Mouse (Mus musculus) midbrain, embryonic 13.5 days (tissue): ENCODE data around the gene Fads2. TPM values are rescaled to one million over a fixed set of nuclear protein-coding genes. Genes with fewer than 3 reads are reported as not detected.
A peak's percentile ranks its signal among the peaks of the same experiment; 100 is the strongest.
"Not testable (repeated sequence)": the region's sequence is repeated elsewhere in the genome, so short reads cannot be mapped to it uniquely, and the experiment has no call there.

Source experiments
- ATAC-seq: fragments of 200-750 bp; cut with Nextera tagmentation; 2 replicates; pipeline ENCODE4 v1.8.0; 2017; ENCODE audit warnings: mild to moderate bottlenecking, moderate TSS enrichment, moderate library complexity
- H3K27ac ChIP-seq: fragments of 300-500 bp; sonication (generic); 2 replicates; pipeline ENCODE4 v1.5.1; 2015; ENCODE audit warnings: inconsistent platforms, mild to moderate bottlenecking, moderate library complexity
- H3K27me3 ChIP-seq: fragments of 300-500 bp; sonication (generic); 2 replicates; pipeline ENCODE4 v1.6.1; 2015; ENCODE audit warnings: mild to moderate bottlenecking, inconsistent platforms
- H3K36me3 ChIP-seq: fragments of 300-500 bp; sonication (generic); 2 replicates; pipeline ENCODE4 v1.6.1; 2015; ENCODE audit warnings: mild to moderate bottlenecking, inconsistent platforms
- H3K4me1 ChIP-seq: fragments of 300-500 bp; sonication (generic); replicated peaks from 2 replicates; pipeline ENCODE4 v1.6.1; 2015; ENCODE audit warnings: inconsistent platforms
- H3K4me2 ChIP-seq: fragments of 300-500 bp; sonication (generic); replicated peaks from 2 replicates; pipeline ENCODE4 v1.6.1; 2015; ENCODE audit warnings: moderate library complexity, mild to moderate bottlenecking, inconsistent platforms
- H3K4me3 ChIP-seq: fragments of 300-500 bp; sonication (generic); replicated peaks from 2 replicates; pipeline ENCODE4 v1.5.1; 2015; ENCODE audit warnings: mild to moderate bottlenecking, inconsistent platforms
- H3K9ac ChIP-seq: fragments of 300-500 bp; sonication (generic); replicated peaks from 2 replicates; pipeline ENCODE4 v1.6.1; 2015; ENCODE audit warnings: mild to moderate bottlenecking, inconsistent platforms
- H3K9me3 ChIP-seq: fragments of 300-500 bp; sonication (generic); 2 replicates; pipeline ENCODE4 v1.6.1; 2016; ENCODE audit warnings: mild to moderate bottlenecking, inconsistent platforms
- WGBS: fragments of 180-500 bp; shearing (Covaris S2); methylation state at CpG from one replicate; pipeline ENCODE4 v1.1.7; 2015; 5-methylcytosine and 5-hydroxymethylcytosine counted together
- polyA plus RNA-seq: library from polyadenylated mRNA; unstranded; fragments of >200 nt; fragmentation: Nextera tagmentation; extraction: Ambion mirVana; gene quantifications from 2 replicates; pipeline ENCODE4 v1.2.1, GENCODE M21; 2015

Fads2 gene
- polyA plus RNA-seq, result 169 and 173 TPM in 2 replicates

- no peaks in the 10 kb centered on the region for H3K27me3 ChIP-seq
- peak within 1 kb of the TSS; percentile 86 for H3K4me3 ChIP-seq
- H3K4me2 ChIP-seq, result peak within 1 kb of the TSS; percentile 93
- peaks cover 5% of the 10 kb centered on the region for H3K36me3 ChIP-seq
- WGBS, result under 1% methylated on average over 52 of the region's 57 CpGs
- peak; percentile 97 for ATAC-seq
- peaks cover 50% of the 10 kb centered on the region for H3K4me1 ChIP-seq
- H3K9me3 ChIP-seq, result no peaks in the 10 kb centered on the region
- peak within 1 kb of the TSS; percentile 99 for H3K27ac ChIP-seq
- H3K9ac ChIP-seq, result peak within 1 kb of the TSS; percentile 93
Observed at GRCm38 (mm10) chr19:10101341-10102053, at the start of gene Fads2. TSS of gene Fads2 (minus strand) at chr19:10101746.

- WGBS, result 80% methylated on average over 3 of the region's 3 CpGs
- no peak overlapping the region for H3K9ac ChIP-seq
- no peak overlapping the region for H3K4me3 ChIP-seq
- no peaks in the 10 kb centered on the region for H3K27me3 ChIP-seq
- no peak overlapping the region for H3K4me2 ChIP-seq
- no peaks in the 10 kb centered on the region for H3K36me3 ChIP-seq
- no peak overlapping the region for H3K27ac ChIP-seq
- H3K4me1 ChIP-seq, result no peaks in the 10 kb centered on the region
- peaks cover 4% of the 10 kb centered on the region for H3K9me3 ChIP-seq
- ATAC-seq, result no peak
Observed at GRCm38 (mm10) chr19:10149189-10149588, 47.6 kb upstream of the Fads2 start.

DNA sequence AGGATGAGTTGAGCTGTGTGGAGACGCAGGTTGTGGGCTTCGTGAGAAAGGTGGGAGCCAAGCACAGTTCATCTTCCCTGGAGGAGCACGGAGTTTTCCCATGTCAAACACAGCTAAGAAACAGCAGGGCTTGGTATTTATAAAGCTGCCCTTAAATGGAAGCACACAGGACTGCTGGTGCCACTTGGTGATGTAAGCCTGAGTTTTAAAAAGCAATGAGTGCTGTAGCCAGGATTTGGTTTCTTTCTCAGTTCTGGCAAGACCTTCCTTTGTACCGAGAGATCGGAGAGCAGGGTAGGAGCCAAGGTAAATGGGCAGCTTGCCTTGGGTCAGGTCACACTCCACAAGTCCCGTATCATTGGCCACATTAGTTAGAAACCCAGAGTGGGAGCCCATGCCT is 47.0 kb upstream of the Fads2 start:
- Histone ChIP-seq H3K36me3 (no peaks in the 10 kb centered on the region), H3K9ac (no peak overlapping the region), H3K4me3 (no peak overlapping the region), H3K4me1 (no peaks in the 10 kb centered on the region), H3K4me2 (no peak overlapping the region), H3K27ac (no peak overlapping the region), H3K27me3 (no peaks in the 10 kb centered on the region), H3K9me3 (peaks cover 2% of the 10 kb centered on the region)
- ATAC-seq, result no peak
- 86% methylated on average over 6 of the region's 6 CpGs for WGBS

DNA sequence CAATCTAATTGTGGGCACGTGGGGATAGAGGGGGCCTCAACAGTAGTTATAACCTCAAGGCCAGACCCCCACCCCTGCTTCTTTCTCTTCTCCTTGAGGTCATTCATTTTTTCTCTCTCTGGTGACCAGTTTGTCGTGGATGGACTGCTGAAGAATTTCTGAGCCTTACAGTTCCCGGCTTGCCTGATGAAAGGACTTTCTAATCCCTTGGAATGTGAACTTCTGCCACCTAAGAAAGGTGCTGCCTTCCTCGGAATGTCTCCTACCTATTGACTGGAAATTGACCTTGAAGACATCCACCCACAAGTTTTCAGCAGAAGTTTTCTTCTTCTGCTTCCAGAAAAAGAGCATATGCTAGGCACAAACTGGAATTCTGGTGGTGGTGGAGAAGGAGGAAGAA is 42.9 kb upstream of the Fads2 start:
- Histone ChIP-seq H3K4me1 (no peaks in the 10 kb centered on the region), H3K9ac (no peak overlapping the region), H3K27me3 (no peaks in the 10 kb centered on the region), H3K27ac (no peak overlapping the region), H3K4me2 (no peak overlapping the region), H3K4me3 (no peak overlapping the region), H3K9me3 (no peaks in the 10 kb centered on the region), H3K36me3 (no peaks in the 10 kb centered on the region)
- 55% methylated on average over 4 of the region's 4 CpGs for WGBS
- ATAC-seq, result no peak

DNA sequence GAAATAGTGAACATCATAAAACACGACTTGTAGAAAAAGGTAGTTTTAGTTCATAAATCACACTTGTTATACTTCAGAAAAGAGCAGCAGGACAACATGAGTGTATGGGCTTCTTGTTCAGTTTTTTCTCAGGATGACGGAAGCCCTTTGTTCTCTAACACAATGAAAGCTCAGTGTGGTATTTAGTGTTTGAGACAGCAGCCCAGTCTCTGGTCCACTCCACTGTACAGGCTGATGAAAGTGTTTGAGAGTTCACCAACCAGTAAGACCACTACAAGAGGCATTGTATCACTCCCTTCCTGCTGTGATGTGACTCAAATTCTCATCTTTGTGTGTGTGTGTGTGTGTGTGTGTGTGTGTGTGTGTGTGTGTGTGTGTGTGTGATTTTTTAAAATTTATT is 42.1 kb upstream of the Fads2 start:
- no peaks in the 10 kb centered on the region for H3K36me3 ChIP-seq
- no peaks in the 10 kb centered on the region for H3K4me1 ChIP-seq
- H3K4me2 ChIP-seq, result no peak overlapping the region
- WGBS, result 25% methylated on average over 2 of the region's 2 CpGs
- H3K27me3 ChIP-seq, result no peaks in the 10 kb centered on the region
- H3K9me3 ChIP-seq, result no peaks in the 10 kb centered on the region
- H3K9ac ChIP-seq, result no peak overlapping the region
- H3K4me3 ChIP-seq, result no peak overlapping the region
- ATAC-seq, result peak; percentile 56; the same call in 1 of the 2 replicates
- H3K27ac ChIP-seq, result no peak overlapping the region

DNA sequence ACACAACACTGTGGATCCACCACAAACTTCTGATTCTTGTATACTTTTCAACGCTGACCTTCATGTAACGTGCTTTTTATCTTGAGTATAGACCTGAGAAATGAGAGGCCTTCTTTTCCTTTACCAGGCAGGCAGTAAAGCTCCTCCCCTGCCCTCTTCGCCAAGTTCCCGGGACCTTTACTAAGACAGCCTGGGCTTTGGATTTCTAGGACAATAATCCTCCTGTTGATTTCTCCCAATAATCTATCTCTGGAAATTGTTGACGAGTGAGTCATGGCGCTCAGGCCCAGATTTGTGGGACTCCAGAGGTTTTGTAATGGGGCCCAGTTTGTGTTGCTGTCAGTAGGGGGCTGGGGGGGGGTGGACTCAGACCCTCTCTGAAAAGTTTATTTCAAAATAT is 38.2 kb upstream of the Fads2 start:
- Histone ChIP-seq H3K9ac (no peak overlapping the region), H3K36me3 (no peaks in the 10 kb centered on the region), H3K27ac (no peak overlapping the region), H3K9me3 (no peaks in the 10 kb centered on the region), H3K4me2 (no peak overlapping the region), H3K27me3 (no peaks in the 10 kb centered on the region), H3K4me3 (no peak overlapping the region), H3K4me1 (no peaks in the 10 kb centered on the region)
- 86% methylated on average over 6 of the region's 6 CpGs for WGBS
- ATAC-seq, result no peak

- no peaks in the 10 kb centered on the region for H3K36me3 ChIP-seq
- no peak overlapping the region for H3K4me2 ChIP-seq
- H3K4me1 ChIP-seq, result no peaks in the 10 kb centered on the region
- WGBS, result 86% methylated on average over 5 of the region's 5 CpGs
- no peaks in the 10 kb centered on the region for H3K9me3 ChIP-seq
- H3K9ac ChIP-seq, result no peak overlapping the region
- H3K4me3 ChIP-seq, result no peak overlapping the region
- no peak for ATAC-seq
- no peaks in the 10 kb centered on the region for H3K27me3 ChIP-seq
- H3K27ac ChIP-seq, result no peak overlapping the region
Observed at GRCm38 (mm10) chr19:10137423-10137822, 35.9 kb upstream of the Fads2 start.

DNA sequence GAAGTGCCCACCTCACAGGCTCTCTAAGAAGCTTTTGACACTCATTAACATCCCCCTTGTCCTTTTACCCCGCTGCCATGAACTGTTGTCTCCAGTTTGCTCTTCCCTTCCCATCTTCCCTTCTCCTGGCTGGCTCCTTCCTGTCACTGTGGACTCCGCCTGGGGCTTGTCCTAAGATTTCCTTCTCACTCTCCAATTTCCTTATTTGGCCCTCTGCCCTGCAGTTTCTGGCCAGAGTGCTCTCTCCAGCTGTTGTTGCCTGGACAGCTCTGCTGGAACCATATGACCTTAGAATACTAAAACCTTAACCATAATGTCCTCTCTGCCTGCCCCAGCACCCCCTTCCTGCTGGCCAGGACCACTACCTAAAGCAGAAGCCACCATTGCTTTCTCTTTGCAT is 33.1 kb upstream of the Fads2 start:
- no peak for ATAC-seq
- H3K4me3 ChIP-seq, result no peak overlapping the region
- no peak overlapping the region for H3K4me2 ChIP-seq
- no peak overlapping the region for H3K9ac ChIP-seq
- H3K36me3 ChIP-seq, result no peaks in the 10 kb centered on the region
- H3K27me3 ChIP-seq, result no peaks in the 10 kb centered on the region
- H3K4me1 ChIP-seq, result no peaks in the 10 kb centered on the region
- no peaks in the 10 kb centered on the region for H3K9me3 ChIP-seq
- no peak overlapping the region for H3K27ac ChIP-seq
- 57% methylated on average over 2 of the region's 2 CpGs for WGBS

GRCm38 (mm10) chr19:10129547-10129946 is 28.0 kb upstream of the Fads2 start:
- H3K9me3 ChIP-seq, ATAC-seq, H3K4me1 ChIP-seq, H3K4me2 ChIP-seq, H3K9ac ChIP-seq, H3K27me3 ChIP-seq, H3K27ac ChIP-seq, H3K4me3 ChIP-seq, H3K36me3 ChIP-seq: not testable (repeated sequence)
- WGBS, result 67% methylated on average over 7 of the region's 7 CpGs

GRCm38 (mm10) chr19:10126479-10127250 is 25.1 kb upstream of the Fads2 start:
- Histone ChIP-seq H3K27me3 (no peaks in the 10 kb centered on the region), H3K27ac (no peak overlapping the region), H3K9me3 (no peaks in the 10 kb centered on the region), H3K4me2 (no peak overlapping the region), H3K9ac (no peak overlapping the region), H3K36me3 (no peaks in the 10 kb centered on the region), H3K4me1 (no peaks in the 10 kb centered on the region), H3K4me3 (no peak overlapping the region)
- 66% methylated on average over 5 of the region's 5 CpGs for WGBS
- no peak for ATAC-seq

DNA sequence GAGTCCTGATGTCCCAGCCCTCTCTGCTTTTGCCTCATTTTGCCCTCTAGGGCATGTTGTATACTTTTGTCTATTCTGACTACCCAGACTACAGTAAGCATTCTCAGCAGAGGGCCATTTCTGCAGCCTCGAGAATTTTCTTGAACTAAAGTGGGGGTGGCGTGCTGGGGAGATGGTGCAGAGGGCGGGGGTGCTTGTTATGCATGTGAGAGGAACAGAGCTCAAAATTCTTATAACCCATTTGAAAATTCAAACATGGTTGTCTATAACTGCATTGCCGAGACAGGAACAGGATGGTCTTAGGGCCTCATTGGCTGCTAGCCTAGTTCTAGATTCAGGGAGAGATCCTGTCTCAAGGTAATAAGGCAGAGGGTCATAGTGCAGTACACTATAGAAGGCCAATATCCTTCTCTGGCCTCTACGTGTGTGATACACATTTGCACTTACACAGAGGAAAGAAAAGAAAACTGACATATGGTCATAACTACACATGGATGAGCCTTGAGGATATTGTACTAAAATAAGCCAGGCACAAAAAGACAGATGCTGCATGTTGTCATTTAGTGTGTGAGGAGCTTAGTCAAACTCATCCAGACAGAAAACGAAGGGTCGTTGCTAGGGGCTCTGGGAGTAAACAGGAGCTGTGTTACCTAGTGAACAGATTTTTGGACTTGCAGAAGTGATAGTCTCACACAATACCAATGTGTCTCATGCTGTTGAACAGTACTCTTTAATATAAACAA is 22.5 kb upstream of the Fads2 start:
- Histone ChIP-seq H3K4me3 (no peak overlapping the region), H3K9me3 (no peaks in the 10 kb centered on the region), H3K27me3 (no peaks in the 10 kb centered on the region), H3K9ac (no peak overlapping the region), H3K27ac (no peak overlapping the region), H3K4me1 (no peaks in the 10 kb centered on the region), H3K36me3 (no peaks in the 10 kb centered on the region), H3K4me2 (no peak overlapping the region)
- 84% methylated on average over 7 of the region's 7 CpGs for WGBS
- no peak for ATAC-seq

DNA sequence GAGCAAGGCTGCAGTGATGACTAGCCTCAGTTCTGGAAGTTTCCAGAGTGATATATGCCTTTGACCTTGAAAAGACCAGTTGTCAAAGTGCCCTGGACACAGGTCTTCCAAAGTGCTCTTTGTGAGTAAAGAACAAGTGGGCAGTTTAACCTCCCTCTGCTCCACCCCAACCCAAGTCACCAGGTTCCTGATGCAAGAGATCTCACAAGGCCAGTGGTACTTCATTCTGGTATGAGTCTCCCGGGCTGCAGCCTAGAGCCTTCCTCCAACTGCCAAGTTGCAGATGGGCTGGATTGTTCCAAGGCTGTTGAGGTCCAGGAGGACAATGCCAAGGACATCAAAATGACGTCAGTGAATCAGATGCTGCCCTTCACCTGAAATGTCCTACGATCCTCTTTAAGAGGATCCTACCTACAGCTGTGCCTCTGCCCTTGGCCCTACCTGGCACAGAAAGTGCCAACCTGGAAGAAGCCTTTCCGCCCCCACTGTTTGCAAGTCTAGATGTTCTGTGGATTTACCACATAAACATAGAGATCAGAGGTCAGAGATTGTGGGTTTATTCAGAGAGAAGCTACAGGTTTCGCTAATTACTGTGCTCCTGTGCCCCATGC is 20.6 kb upstream of the Fads2 start:
- no peak overlapping the region for H3K4me3 ChIP-seq
- H3K27ac ChIP-seq, result no peak overlapping the region
- 86% methylated on average over 5 of the region's 5 CpGs for WGBS
- no peaks in the 10 kb centered on the region for H3K27me3 ChIP-seq
- no peak overlapping the region for H3K4me2 ChIP-seq
- no peaks in the 10 kb centered on the region for H3K9me3 ChIP-seq
- no peak for ATAC-seq
- no peaks in the 10 kb centered on the region for H3K4me1 ChIP-seq
- no peak overlapping the region for H3K9ac ChIP-seq
- no peaks in the 10 kb centered on the region for H3K36me3 ChIP-seq
